Mouse (Mus musculus) liver, embryonic 11.5 days (tissue): ENCODE measurements around the gene Lect2. TPM values are rescaled to one million over a fixed set of nuclear protein-coding genes. Genes with fewer than 3 reads are reported as not detected.

ENCODE experiments used
- ATAC-seq: fragments of 200-750 bp; cut with Nextera tagmentation; replicated peaks from 2 replicates; pipeline ENCODE4 v1.8.0; 2017; ENCODE audit warnings: moderate number of reproducible peaks, mild to moderate bottlenecking, moderate TSS enrichment, moderate library complexity; ENCODE audit not compliant: low FRiP score
- DNase-seq: peaks from one replicate; pipeline ENCODE4 v3.0.0-alpha.2; 2017; ENCODE audit warnings: low spot score
- H3K27ac ChIP-seq: fragments of 300-500 bp; sonication (generic); 2 replicates; pipeline ENCODE4 v1.5.1; 2014; ENCODE audit warnings: mild to moderate bottlenecking, low read depth, low read length, control low read depth
- H3K27me3 ChIP-seq: fragments of 300-500 bp; sonication (generic); replicated peaks from 2 replicates; pipeline ENCODE4 v1.6.1; 2014; ENCODE audit warnings: low read length, mixed read lengths; ENCODE audit not compliant: control insufficient read depth, insufficient read depth
- H3K36me3 ChIP-seq: fragments of 300-500 bp; sonication (generic); 2 replicates; pipeline ENCODE4 v1.6.1; 2014; ENCODE audit warnings: mild to moderate bottlenecking, low read length, moderate library complexity, mixed read lengths; ENCODE audit not compliant: control insufficient read depth, insufficient read depth
- H3K4me1 ChIP-seq: fragments of 300-500 bp; sonication (generic); replicated peaks from 2 replicates; pipeline ENCODE4 v1.6.1; 2014; ENCODE audit warnings: low read length, mixed read lengths; ENCODE audit not compliant: control insufficient read depth, insufficient read depth
- H3K4me2 ChIP-seq: fragments of 300-500 bp; sonication (generic); 2 replicates; pipeline ENCODE4 v1.6.1; 2014; ENCODE audit warnings: mild to moderate bottlenecking, control low read depth, moderate library complexity
- H3K4me3 ChIP-seq: fragments of 300-500 bp; sonication (generic); 2 replicates; pipeline ENCODE4 v1.5.1; 2014; ENCODE audit warnings: low read depth, low read length, control low read depth
- H3K9ac ChIP-seq: fragments of 300-500 bp; sonication (generic); 2 replicates; pipeline ENCODE4 v1.6.1; 2014; ENCODE audit warnings: low read depth, low read length, control low read depth
- H3K9me3 ChIP-seq: fragments of 300-500 bp; sonication (generic); 2 replicates; pipeline ENCODE4 v1.6.1; 2016; ENCODE audit warnings: low read length, inconsistent platforms, mixed read lengths; ENCODE audit not compliant: control insufficient read depth
- whole genome bisulfite sequencing: fragments of 180-500 bp; shearing (Covaris S2); extraction: QIAGEN DNeasy Blood & Tissue Kit; methylation state at CpG from one replicate; pipeline ENCODE4 v1.1.7; 2014; 5-methylcytosine and 5-hydroxymethylcytosine counted together
- polyA plus RNA-seq: library from polyadenylated mRNA; unstranded; fragments of >200 nt; fragmentation: Nextera tagmentation; extraction: Ambion mirVana; gene quantifications from 2 replicates; pipeline ENCODE4 v1.2.1, GENCODE M21; 2014

Lect2 gene
- polyA plus RNA-seq, 1 experiment from 2014 or later, result 31.8 TPM

DNA sequence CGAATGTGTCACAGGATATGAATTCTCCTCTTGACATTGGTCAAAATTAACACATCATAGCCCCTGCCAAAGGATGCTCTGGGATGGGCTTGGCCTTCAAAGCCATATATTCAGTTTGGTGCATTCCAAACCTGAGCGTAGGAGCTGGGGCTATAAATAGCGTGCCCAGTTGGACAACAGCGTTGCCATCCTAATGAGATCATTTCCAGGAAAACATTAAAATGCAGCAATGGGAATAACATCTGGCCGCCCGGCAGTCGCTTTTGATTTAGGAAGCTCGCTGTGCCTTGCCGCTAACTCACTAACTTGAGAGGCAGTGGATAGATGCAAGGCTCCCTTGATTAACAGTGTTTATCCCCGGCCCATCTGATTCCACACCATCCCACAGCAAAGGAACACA lies 18.0 kb upstream of the Lect2 start:
- H3K4me2 ChIP-seq, result no peak overlapping the region
- WGBS, result 81% methylated on average over 10 of the region's 10 CpGs
- H3K4me1 ChIP-seq, result no peaks in the 10 kb centered on the region
- no peaks in the 10 kb centered on the region for H3K36me3 ChIP-seq
- H3K9me3 ChIP-seq, result no peaks in the 10 kb centered on the region
- DNase-seq (no peak), ATAC-seq (no peak)
- no peak overlapping the region for H3K9ac ChIP-seq
- no peak overlapping the region for H3K27ac ChIP-seq
- H3K4me3 ChIP-seq, result no peak overlapping the region
- no peaks in the 10 kb centered on the region for H3K27me3 ChIP-seq

DNA sequence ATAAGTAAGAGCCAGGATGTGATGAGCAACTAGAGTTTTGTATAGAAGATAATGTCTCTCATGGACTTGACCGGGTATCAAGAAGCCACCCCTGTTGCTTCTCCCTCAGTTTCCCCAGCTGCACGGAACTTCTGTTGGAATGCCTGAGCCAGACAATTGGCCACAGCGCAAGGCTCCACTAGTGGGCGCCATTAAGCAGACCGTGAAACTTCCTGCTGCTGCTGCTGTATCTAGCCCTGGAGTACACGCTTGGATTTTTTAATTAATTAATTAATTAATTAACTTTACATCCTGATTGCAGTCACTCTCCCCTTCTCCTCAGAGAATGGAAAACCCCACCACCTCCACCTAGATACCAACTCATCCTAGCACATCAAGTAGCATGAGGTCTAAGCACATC lies 14.8 kb upstream of the Lect2 start:
- H3K9ac ChIP-seq, result no peak overlapping the region
- no peaks in the 10 kb centered on the region for H3K4me1 ChIP-seq
- H3K27me3 ChIP-seq, result no peaks in the 10 kb centered on the region
- 23% methylated on average over 6 of the region's 6 CpGs for WGBS
- no peaks in the 10 kb centered on the region for H3K9me3 ChIP-seq
- H3K36me3 ChIP-seq, result no peaks in the 10 kb centered on the region
- no peak overlapping the region for H3K4me3 ChIP-seq
- no peak for DNase-seq
- H3K4me2 ChIP-seq, result no peak overlapping the region
- H3K27ac ChIP-seq, result no peak overlapping the region
- ATAC-seq, result no peak

DNA sequence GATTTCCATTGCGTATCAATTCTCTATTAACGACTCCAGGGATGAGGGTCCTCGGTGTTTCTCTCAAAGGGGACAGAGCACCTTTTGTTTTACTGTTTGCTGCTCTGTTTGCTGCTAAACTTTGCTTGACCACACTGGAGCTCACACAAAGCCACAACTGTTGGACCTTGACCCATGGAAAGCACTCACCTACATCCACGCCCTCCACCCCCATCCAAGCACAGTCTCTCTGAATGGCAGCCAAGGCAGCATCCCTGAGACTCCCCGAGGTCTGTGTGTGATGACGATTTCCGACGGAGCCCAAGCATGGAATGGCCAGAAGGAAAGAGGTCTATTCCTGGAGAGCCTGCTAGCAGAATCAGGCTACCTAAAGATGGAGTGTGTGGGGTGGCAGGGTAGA lies 12.8 kb upstream of the Lect2 start:
- ATAC-seq (no peak), DNase-seq (no peak)
- H3K36me3 ChIP-seq, result no peaks in the 10 kb centered on the region
- whole genome bisulfite sequencing, result 74% methylated on average over 8 of the region's 8 CpGs
- no peak overlapping the region for H3K9ac ChIP-seq
- no peak overlapping the region for H3K27ac ChIP-seq
- no peaks in the 10 kb centered on the region for H3K4me1 ChIP-seq
- no peaks in the 10 kb centered on the region for H3K27me3 ChIP-seq
- H3K9me3 ChIP-seq, result no peaks in the 10 kb centered on the region
- no peak overlapping the region for H3K4me2 ChIP-seq
- no peak overlapping the region for H3K4me3 ChIP-seq

DNA sequence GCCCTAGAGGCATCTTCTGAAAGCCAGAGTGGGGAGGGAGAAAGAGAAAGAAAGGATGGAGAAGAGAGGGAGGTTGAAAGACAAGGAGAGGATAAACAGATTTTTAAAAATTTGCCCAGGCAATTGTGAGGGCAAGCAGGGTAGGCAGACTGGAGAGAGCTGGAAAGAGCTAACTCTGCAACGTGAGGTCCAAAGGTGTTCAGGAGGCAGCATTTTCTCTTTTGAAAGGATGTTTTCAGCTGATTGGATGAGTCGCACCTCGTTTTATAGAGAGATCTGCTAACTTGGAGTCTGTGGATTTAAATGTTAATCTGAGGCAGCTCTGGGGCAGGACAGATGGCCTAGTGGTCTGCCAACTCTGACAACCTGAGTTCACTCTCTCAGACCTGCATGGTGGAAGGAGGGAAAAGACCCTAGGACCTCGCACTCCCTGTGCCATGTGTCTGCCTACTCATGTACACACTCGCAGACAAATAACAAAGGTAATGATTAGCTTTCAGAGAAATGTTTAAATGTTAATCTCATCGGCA lies 11.6 kb upstream of the Lect2 start:
- WGBS, result 78% methylated on average over 6 of the region's 6 CpGs

DNA sequence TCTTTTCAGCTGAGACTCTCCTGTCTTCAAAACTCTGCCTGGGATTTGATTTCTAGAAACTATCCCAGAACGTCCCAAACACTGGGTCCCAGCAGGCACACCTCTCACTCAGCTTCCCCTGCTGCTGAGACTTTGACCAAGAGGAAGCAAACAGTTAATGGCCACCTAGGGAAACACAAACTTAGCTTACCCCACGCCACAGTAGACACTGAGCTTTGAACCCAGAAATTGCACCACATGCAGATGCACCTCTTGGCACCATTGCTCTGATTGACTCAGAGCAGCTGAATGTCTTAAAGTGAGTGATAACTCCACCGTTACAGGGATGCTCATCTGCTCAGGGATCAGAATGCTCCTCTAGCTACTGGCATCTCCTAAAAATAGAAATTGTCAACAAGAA lies 10.5 kb upstream of the Lect2 start:
- H3K4me2 ChIP-seq, result no peak overlapping the region
- no peak overlapping the region for H3K9ac ChIP-seq
- H3K4me1 ChIP-seq, result no peaks in the 10 kb centered on the region
- H3K36me3 ChIP-seq, result no peaks in the 10 kb centered on the region
- H3K9me3 ChIP-seq, result no peaks in the 10 kb centered on the region
- H3K4me3 ChIP-seq, result no peak overlapping the region
- DNase-seq, result no peak
- H3K27ac ChIP-seq, result no peak overlapping the region
- no peak for ATAC-seq
- 29% methylated on average over 3 of the region's 3 CpGs for WGBS
- no peaks in the 10 kb centered on the region for H3K27me3 ChIP-seq

More for the DNA sequence above, 11.6 kb upstream of the Lect2 start:
- Histone ChIP-seq H3K4me2 (no peak overlapping the region), H3K4me3 (no peak overlapping the region), H3K9me3 (no peaks in the 10 kb centered on the region), H3K36me3 (no peaks in the 10 kb centered on the region), H3K9ac (no peak overlapping the region), H3K27ac (no peak overlapping the region), H3K4me1 (no peaks in the 10 kb centered on the region), H3K27me3 (no peaks in the 10 kb centered on the region)
- DNase-seq (no peak), ATAC-seq (no peak)

DNA sequence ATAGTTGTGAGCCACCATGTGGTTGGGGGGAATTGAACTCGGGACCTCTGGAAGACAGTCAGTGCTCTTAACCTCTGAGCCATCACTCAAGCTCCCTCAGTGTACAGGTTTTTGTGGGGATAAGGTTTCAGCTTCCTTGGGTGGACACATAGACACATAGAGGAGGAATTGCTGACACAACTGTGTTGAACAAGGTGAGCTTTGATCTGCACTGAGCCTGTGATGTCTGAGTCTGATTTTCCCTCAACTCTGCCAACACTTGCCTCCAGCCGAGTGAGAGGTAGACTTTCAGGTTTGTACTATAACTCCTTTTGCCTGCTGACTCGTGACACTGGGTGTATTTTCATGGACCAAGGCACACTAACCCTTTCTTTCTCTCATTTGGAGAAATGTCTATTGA lies 8.4 kb upstream of the Lect2 start:
- ATAC-seq (no peak), DNase-seq (no peak)
- 62% methylated on average over 3 of the region's 3 CpGs for WGBS
- Histone ChIP-seq H3K27ac (no peak overlapping the region), H3K27me3 (no peaks in the 10 kb centered on the region), H3K4me3 (no peak overlapping the region), H3K36me3 (no peaks in the 10 kb centered on the region), H3K9me3 (no peaks in the 10 kb centered on the region), H3K4me2 (no peak overlapping the region), H3K4me1 (no peaks in the 10 kb centered on the region), H3K9ac (no peak overlapping the region)

DNA sequence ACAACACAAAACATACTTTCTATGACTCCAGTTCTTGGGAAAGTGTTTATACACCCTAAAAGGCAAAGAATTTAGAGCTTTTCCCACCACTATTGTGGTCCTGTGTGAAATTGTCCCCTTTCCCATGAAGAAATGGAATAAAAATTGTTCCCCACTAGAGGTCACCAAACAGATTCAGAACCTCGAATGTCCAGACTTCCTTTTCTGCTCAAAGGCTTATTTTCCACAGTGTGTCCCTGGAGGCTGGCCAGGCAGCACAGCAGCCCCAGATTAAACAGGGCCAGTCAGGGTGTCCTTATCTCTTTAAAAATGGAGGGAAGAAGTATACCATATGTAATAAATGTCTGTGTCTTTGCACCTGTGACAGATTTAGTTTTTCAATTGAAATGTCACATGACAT lies 7.7 kb upstream of the Lect2 start:
- no peak for ATAC-seq
- Histone ChIP-seq H3K9me3 (no peaks in the 10 kb centered on the region), H3K4me1 (no peaks in the 10 kb centered on the region), H3K9ac (no peak overlapping the region), H3K36me3 (no peaks in the 10 kb centered on the region), H3K27me3 (no peaks in the 10 kb centered on the region), H3K27ac (no peak overlapping the region), H3K4me2 (no peak overlapping the region), H3K4me3 (no peak overlapping the region)
- WGBS, result 4% methylated on average over 1 of the region's 1 CpGs
- DNase-seq, result no peak

DNA sequence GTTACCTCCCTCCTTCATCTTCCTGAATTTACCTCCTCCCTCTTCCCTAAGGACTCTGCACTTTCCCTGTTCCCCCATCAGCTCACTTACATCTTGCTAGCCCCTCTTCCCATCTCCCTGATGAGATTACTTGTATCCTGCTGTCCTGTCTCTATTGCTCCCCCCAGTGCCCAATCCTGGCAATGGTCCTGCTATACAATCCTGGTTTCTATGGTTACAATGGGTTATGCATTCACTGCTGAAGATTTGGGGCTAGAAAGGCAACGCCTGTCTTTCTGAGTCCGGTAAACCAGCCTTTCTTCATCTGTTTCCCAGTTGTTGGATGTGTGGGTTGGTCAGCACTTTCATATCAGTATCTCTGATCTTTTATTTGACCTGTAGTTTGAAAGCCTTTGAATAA lies 6.1 kb upstream of the Lect2 start:
- no peak overlapping the region for H3K4me2 ChIP-seq
- no peaks in the 10 kb centered on the region for H3K27me3 ChIP-seq
- WGBS, result 13% methylated on average over 2 of the region's 2 CpGs
- ATAC-seq, result no peak
- H3K4me3 ChIP-seq, result no peak overlapping the region
- no peak for DNase-seq
- H3K36me3 ChIP-seq, result no peaks in the 10 kb centered on the region
- H3K27ac ChIP-seq, result no peak overlapping the region
- no peaks in the 10 kb centered on the region for H3K4me1 ChIP-seq
- H3K9me3 ChIP-seq, result no peaks in the 10 kb centered on the region
- H3K9ac ChIP-seq, result no peak overlapping the region

DNA sequence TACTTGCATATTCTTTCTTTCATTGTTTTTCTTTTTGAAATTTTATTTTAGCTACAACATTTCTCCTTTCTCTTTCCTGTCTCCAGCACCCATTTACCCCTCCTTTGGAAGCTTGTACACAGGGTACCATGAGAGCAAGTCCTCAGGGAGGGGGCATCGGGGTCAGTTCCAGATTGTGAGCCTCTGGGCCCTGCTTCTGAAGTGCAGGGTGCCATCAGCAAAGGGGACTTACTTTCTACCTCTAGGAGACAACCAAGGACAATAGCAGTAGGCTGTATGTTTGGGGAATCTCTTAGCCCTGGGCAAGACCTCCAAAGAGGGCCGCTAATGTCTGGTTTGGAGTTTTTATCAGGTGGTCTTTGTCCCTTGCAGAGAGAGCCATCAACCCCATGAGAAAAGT lies 5.6 kb upstream of the Lect2 start:
- Histone ChIP-seq H3K9me3 (no peaks in the 10 kb centered on the region), H3K9ac (no peak overlapping the region), H3K27ac (no peak overlapping the region), H3K36me3 (no peaks in the 10 kb centered on the region), H3K4me3 (no peak overlapping the region), H3K4me1 (no peaks in the 10 kb centered on the region), H3K4me2 (no peak overlapping the region), H3K27me3 (no peaks in the 10 kb centered on the region)
- ATAC-seq (no peak), DNase-seq (no peak)
- 43% methylated on average over 2 of the region's 2 CpGs for WGBS
